Mouse (Mus musculus) right cerebral cortex, adult 18-20 months (tissue): ENCODE results near the gene Daam2.
A peak's percentile ranks its signal among the peaks of the same experiment; 100 is the strongest.

Experiments
- DNase-seq: peaks from one replicate; pipeline ENCODE4 v3.0.0; 2022; ENCODE audit warnings: mixed read lengths

Gene Daam2

DNA sequence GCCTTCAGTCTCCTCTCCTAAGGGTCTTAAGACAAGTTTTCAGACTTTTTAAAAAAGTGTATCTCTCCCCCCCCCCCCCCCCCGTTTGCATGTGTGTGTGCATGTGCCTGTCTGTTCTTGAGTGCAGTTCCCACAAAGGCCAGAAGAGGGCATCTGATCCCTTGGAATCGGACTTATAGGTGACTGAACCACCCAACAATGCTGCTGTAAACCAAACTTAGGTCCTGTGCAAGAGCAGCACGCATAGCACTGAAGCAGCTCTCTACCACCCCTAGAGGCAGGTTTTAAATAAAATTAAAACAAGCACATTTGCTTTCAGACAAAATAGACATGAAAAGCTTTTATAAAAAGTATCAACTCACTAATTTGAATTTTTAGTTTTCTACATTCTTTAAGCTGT is 33.9 kb downstream of the Daam2 start:
- DNase-seq = no peak

DNA sequence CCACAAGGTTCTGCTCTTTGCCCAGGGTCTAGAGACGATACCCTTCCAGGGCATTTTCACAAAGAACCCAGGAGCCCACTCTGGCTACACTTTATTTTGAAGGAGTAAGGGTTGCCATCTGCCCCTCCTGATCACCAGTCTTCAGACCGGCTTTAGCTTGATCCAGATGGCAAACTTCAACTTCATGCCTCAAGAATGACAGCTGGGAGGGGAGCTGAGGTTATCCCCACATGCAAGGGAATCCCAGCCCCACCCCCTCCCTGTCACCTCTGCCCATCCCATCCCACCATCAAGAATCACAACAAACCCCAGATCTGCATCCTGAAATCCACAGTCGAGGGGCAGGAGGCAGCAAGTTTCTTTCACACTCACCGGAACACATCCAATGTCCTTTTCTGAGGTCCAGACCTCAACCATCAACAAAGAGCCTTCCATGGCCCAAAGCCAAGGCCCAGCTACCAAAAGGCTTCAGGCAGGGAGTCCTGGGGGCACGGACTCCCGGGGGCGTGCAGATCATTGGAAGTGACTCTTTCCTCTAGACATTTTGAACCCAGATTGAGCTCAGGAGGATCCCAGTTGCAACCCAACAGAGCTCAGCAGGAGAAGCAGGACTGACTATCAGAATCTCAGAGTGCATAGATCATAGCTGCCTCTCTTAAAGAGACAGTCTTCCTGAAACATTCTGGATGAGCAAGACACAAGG is 35.5 kb downstream of the Daam2 start:
- DNase-seq = no peak

DNA sequence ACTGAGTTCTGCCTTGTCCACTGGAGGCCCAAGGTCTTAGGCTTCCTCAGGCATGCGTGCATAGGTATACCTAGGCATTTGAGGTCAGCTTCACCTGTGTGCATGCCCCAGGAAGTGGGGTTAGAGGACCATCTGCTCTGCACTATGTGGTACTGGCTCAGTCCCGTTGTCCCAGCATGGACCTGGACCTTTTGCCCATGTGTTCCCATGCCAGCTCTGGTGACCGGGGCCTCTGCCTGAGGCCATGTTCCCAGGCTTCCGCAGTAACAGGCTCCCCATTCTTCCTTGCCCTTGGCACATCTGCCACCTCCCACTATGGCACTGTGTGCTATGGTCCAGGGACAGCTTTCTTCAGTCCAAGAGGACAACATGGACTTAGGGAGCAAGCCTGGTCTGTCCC is 36.1 kb downstream of the Daam2 start:
- peak; percentile 45 for DNase-seq

DNA sequence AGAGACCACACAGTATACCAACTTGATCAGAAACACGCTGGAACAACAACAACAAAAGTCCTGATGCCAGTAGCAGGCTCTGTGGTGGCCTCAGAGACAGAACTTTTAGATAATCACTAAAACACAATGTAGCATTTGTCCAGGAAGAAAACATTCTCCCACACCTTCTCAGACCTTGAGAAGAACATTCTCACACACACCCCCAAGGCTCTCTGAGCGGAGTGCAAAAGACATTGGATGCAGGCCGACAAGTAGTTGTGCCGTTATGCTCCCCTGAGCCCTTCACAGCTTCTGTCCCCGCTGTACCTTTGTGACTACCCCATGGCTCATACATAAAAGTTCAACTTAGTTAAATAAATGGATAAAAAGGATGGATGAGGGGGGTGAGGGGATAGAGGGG is 37.6 kb downstream of the Daam2 start:
- DNase-seq = no peak

DNA sequence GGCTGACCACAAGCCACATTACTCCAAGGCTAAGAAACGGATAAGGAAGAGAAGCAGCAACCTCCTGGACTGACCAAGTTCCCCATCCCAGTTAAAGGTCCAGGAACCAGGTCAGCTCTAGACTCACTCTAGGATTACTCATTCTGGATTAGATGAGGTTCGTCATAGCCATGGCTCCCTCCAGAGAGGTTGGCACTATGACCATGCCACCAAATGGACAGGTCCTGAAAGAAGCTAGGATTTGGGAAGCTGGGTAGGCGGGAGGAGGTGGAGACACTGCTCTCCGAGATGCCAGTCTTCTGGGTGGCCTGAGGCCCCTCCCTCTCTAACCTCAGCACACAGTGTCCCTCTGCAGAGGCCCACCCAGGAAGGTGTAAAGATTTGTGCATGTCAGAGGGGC is 38.2 kb downstream of the Daam2 start:
- no peak for DNase-seq

DNA sequence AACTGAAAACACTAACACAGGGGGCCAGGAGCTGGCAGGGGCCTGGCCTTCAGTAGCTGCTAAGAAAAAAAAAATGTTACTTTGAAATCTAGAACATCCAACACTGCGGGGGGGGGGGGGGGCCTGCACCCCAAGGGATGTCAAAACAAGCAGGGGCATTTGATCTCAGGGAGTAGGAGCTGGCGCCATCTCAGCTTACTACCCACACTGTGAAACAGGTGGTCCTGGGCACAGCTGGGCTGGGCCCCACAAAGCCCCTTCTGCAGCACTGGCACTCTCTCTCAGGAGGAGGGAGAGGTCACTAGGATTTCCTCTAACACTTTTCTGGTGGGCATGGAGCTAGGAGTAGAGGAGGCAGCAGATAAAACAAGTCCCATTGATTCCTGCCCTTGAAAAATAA is 39.6 kb downstream of the Daam2 start:
- DNase-seq = no peak

DNA sequence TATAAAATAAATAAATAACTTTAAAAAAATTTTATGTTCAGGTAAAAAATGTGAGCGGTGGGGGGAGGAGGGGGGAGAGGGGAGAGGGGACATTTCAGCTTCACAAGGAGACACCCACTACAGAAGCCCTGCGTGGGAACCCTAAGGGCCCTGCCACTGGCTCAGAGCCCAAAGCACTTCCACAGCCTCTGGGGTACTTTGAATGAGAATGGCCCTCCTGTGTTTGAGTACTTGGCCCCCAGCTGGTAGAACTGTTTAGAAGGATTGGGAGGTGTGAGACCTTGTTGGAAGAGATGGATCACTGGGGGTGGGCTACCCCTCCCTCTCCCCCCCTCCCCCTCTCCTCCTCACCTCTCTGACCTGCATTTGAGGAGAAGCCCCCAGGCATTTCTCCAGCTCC is 41.7 kb downstream of the Daam2 start:
- DNase-seq = no peak

DNA sequence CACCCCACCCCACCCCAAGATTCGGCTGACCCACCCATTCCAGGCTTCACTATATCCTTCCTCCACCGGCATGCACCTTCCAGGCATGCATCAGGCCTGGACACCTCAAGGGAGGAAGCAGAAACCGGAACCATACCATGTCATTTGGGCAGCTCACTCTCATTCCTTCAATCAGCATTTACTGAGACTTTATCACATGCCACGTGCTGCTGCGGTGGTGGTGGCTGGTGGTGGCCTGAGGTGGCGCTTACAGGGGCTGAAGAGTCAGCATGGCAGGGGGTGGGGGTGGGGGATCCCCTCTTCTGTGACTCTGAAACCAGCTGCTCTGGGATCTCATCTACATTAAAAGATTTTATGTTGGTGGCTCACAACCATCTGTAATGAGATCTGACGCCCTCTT is 42.1 kb downstream of the Daam2 start:
- DNase-seq = no peak

DNA sequence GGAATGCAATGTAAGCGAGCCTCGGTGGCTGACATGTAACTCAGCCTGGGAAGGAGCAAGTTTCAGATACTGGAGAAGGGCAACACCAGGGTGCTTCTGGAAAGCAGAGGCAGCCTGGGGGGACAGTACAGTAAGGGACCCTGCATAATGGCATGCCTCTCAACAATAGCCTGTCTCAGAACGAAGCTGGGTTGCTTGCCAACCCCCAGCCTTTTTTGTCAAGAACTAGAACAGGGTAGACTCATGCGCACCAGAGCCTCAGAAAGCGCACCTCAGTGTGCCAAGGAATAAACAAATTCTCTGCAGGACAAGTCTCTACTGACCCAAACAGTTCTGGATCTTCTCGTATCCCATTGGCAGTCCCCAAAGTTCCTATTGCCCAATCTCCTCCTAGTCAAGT is 43.5 kb downstream of the Daam2 start:
- no peak for DNase-seq

DNA sequence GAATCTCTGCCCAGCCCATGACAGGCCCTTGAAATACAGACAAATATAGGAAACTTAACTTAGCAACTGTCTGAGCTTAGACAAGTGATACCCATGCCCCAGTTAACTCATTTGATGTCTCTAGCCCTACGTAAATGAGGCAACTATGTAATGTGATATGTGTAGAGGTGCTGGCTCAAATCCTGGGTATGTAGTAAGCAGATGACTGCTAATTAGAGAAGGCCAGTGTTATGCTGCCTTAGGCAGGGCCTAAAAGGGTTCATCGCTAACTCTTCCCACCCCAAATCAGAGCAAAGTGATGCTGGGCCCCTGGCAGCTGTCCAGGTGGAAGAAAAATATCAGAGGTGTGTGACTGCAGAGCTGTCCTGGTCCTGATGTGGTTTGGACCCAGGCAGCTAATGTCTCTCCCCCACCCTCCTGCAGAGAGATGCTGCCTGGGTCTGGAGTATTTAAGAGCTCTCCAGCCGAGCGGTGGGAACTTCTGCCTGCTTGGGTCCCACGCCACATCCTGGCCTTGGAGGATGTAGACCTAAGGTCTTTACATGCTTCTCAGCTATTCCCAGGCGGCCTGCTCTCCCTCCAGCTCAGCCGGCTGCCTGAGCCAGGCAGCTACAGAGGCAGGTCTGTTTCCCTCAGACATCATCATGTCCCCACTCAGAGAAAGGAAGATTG is 44.4 kb downstream of the Daam2 start:
- DNase-seq = no peak

DNA sequence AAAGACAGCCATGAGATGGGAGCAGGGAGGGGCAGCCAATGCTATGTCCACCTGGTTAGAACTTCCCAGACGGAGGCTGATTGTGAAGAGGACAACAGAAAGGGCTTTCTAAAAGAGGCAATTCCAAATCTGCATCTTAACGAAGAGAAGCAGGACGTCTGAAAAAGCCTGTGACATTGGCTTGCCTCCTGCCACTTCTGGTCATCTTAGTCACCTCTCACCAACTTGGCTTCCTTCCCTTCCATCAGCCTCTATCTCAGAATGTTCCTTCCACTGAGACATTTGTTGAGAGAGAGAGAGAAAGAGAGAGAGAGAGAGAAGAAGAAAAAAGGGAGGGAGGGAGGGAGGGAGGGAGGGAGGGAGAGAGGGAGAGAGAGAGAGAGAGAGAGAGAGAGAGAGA is 47.1 kb downstream of the Daam2 start:
- DNase-seq = no peak

DNA sequence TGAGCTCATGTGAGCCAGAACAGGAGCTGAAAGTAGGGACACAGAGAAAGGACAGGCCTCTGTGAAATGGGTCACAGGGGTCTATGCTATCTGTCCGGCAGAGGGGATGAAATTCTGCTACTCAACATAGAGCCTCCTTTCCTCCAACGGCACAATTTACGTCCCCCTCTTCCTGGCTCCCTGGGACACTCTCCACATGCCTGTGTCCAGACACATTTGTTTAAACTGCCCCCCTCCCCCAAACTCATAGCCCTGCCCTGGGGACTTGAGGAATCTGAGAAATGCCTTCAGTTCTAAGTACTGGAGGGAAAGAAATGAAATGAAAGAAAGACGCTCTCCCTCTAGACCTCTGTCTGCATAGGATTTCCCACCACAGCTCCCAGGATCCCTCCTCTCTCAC is 48.5 kb downstream of the Daam2 start:
- DNase-seq = no peak

DNA sequence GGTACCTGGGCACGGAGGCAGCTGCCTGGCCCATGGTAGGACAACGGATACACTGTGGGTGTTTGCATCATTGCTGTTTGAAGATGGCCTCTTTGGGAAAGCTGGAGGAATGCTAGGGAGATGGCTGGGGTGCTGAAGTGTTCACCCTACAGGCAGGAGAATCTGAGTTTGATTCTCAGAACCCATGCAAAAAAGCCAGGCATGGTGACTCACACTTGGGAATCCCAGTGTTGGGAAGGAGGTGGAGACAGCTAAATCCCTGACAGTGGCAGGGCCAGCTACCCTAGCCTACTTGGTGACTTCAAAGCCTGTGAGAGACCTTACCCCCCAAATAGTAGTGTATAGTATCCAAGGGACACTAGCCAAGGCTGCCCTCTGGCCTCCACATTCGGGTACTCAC is 49.0 kb downstream of the Daam2 start:
- no peak for DNase-seq

DNA sequence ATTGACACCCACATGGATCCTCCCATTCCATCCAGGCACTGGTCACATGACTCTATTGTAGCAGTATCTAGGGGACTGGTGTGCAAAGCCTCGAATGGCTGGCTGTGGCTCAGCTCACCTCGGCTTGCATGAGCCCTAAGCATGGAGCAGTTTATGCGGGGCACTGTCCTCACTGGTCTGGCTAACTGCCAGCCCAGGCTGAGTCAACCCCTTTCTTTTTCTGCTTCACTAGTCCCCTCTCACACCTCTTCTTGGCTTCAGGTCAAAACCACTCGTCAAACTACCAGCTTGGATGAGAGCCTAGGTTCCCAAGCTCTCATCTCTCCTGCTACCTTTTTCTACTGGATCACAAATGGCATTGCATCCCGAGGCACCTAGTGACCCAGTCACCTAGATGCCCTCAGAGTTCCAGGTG is 51.5 kb downstream of the Daam2 start:
- DNase-seq = peak; percentile 12

DNA sequence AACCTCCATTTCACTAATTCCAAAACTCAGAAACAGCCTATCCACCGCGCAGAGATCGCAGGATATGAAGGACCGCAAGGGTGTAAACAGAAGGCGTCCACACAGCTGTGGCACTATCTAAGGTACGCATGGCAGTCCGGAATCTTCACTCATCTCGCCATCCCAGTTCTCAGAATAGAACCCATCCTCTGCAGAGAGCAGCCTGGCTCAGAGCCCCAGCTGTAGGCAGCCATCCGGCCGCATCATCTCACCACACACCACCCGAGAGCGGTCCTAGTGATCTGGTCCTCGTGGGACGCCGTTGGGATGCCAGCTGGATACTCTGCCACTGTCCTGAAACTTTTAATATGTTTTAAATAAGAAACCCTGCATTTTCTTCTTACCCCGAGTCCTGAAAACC is 54.7 kb downstream of the Daam2 start:
- peak; percentile 56 for DNase-seq

DNA sequence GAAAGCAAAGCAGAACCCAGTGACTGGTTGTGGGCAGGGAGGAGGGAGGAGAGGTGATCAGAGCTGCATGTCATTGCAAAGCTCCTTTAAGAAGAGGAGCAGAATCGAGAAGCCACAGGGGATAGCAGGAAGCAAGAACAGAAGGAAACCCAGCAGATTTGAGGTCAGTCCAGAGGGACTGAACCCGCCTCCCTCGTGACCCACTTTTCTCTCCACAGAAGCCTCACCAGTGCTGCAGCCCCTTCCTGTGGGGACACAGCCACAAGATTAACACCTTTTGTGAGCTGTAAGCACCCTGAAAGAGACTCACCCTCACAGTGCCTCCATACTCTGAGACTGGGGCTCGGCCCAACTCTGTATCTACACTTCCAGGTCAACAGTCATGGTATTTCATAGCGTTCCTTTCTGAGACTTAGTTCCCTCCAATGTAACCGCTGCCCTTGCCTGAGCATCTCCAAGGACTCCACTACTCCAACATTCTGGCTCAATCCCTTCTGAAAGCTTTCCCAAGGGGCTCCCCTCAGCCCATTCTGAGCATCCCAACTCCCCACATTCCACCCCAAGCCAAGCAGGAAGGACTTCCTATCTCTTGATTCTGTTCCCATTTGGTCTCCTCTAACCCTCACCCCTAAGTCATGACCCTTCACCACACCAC is 60.8 kb downstream of the Daam2 start:
- DNase-seq = peak; percentile 28

DNA sequence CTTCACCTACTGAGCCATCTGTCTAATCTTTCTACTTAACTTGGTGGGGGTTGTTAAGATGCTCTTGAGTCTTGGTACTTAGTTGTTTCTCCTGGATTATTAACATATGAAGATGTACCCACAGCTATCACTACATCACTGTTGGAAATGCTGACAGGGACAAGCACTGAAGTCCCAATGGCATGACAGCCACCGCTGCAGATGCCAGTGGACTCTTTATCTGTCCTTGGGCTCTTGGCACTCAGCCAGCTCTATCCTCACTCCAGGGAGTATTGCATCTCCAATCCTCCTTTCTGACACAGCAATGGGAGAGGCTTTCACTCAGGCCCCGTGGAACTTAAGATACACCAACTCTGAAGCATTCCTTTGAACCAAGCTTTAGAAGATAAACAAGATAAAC is 63.9 kb downstream of the Daam2 start:
- DNase-seq = no peak

DNA sequence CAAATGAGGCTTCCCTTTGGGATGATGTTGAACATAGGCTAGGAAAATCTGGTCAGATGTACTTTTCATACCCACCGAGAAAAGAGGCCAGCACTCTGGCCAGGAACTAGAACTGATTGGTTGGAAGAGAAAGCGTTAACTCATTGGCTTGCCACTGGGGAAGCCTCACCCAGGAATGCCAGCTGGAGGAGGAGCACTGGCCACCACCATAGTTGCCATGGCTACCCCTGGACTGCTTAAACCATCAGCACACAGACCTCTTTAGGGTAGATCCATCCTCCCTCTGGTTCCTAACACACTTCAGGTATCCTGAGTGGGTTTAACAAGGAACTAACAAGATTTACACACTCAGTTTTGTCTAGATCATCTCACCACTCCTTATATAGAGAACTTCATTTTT is 64.5 kb downstream of the Daam2 start:
- DNase-seq = no peak

DNA sequence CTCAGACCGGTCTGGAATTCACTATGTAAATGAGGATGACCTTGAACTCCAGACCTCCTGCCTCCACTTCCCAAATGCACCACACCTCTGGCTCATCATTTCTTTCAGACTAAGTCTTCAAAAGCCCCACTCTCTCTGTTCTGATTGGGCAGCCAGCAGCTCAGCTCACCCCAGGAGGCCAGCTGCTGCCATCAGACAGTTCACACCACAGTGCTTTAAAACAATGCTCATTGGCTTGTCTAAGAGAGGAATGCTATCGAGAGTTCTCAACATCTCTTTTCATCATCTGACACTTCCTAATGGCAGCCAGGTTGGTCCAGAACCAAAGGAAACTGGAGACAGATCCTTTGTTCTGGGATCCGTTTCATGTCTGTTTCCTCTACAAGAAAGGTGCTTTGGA is 66.0 kb downstream of the Daam2 start:
- DNase-seq = no peak

DNA sequence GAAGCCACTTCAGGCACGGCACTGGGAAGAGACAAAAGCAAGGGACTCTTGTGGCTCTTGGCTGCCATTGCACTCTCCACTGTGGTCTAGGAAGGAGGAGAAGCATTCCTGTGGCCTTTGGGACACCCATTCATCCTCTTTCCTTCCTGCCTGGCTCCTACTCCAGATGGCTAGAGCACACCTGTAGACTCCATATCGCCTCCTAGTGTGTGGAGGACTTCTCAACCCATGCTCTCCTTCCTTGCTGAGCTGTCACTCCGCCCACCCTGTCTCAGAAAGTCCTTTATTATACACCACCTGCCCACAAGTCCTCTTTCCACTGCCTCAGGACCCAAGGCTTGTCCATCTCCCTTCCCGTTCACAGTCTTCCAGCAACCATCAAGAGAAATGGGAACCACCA is 70.9 kb downstream of the Daam2 start:
- no peak for DNase-seq

DNA sequence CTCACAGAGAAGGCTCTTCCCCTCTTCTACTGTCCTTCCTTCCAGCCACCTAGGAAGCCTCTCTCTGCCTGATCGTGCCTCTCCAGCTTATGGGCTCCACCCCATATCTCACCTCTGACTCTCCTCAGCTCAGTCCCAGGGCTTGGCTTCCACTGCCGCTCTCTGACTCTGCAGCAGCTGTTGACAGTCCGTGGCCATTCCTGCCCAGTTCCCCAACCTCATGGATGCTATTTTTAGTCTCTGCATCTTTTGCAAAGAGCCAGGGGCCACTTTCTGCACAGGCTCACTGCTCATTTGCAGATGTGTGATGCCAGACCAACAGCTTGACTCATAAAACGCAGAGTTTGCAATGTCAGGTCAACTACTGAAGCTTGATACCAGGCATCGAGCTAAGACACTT is 75.0 kb downstream of the Daam2 start:
- no peak for DNase-seq

DNA sequence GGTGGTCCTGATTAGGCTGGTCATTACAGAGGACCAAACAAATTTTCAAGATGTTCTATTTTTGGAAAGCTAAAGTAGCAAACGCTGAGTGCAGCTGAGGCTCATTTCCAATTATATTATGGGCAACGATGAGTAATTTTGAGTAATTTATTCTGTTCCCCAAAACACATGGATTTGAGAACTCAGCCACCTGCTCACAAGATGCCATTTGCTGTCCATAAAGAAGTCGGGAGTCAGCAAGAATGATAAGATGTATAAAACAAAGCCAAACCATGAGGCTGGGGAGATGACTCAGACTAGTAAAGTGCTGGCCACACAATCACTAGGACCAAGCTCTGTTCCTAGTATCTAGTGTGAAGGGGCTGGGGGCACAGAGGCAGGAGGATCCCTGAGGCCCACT is 79.7 kb downstream of the Daam2 start:
- peak; percentile 50 for DNase-seq

DNA sequence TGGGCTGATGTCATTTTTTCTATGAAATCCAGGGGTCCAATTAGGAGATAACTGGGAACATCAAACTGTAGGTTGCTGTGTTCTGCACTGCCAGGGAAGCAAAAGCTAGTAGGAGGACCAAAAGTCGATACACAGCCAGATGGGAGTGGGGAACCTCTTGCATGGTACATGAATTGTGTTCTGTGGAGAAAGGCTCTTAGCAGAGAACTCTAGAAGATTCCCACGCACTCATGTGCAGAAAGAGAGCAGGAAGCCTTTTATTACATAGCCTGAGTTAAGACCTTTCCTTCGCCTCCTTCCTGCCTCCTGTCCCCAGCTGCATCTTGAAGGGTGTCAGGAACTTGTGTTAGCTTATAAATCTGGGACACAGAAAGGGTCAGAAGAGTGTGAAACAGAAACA is 82.3 kb downstream of the Daam2 start:
- DNase-seq = no peak

DNA sequence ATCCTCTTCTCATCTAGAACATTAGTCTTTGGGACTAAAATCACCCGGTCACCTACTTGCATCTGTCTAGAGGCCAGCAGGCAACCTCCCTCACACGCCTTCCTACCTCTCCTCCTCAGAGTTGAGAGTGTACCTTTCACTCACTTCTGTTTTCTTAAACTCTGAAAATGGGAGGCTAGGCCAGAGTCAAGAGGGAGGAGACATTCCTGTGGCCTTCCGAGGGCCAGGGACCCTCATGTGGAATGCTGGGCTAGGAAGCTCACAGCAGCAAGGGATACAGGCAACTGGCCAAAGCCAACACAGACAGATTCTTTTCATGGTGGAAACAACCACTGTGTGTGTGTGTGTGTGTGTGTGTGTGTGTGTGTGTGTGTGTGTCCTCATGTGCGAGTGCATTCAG is 86.8 kb downstream of the Daam2 start:
- no peak for DNase-seq

DNA sequence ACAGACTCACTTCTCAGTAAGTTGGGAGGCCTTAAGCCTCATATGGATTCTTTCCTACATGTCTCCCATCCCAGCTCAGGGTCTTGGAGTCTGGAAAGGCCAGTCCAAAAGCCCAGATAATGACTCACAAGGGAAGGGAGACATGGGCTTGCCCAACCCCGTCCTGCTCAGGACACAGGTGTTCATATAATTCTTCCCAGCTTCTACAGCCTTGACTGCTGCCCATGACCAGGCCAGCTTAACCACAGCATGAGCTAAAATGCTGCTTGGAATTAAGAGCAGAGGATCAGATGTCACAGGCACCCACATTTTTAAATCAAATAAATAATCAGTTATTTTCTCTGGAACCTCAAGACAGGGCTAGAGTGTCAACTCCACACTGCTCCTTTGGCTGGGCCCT is 89.0 kb downstream of the Daam2 start:
- DNase-seq = no peak
